Comparison of ENCODE assay signal across 8 mouse cellular contexts in the genomic region with DNA sequence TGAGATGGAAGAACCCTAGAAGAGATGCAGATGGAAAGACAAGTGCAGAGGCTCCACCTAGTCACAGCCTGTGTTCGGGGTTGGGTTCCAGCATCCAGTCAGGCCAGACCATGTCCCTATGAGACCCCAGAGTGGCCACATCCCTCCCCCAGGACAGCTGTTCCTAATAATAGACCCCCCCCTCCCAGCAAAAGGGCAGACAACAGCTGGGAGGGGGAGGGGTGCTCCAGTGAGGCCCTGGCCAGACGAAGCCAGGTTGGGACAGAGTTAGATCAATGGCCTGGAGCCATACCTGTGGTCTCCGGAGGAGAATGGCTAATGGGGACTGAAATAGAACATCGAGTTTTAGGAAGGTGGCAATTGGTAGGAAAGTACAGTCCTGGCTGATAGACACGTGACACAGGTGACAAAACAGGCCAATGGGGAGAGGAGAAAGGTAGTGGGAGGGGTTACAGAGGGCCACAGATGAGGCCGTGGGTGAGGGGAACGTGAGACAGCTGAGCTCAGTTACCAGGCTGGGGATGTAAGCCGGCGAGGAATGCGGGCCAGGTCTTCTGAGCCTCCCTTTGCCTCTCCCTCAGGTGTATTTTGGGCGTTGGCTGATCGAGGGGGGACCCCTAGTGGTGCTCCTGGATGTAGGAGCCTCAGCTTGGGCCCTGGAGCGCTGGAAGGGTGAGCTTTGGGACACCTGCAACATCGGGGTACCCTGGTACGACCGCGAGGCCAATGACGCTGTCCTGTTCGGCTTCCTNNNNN. TPM values are rescaled to one million over a fixed set of nuclear protein-coding genes. Genes with fewer than 3 reads are reported as not detected.
A peak's percentile ranks its signal among the peaks of the same experiment; 100 is the strongest.
DNase-seq lines count a peak whose midpoint lies in the region; ATAC-seq lines count a peak whose summit lies in the region.

A gene (minus strand): TSS at position 576 of the 756 bp plus-strand sequence.

- peak within 1 kb of the TSS; percentile 18; the same call in 1 of the 2 replicates for H3K4me2 ChIP-seq in hindbrain, embryonic 16.5 days (ENCODE audit: low read length)

- peaks cover 15% of the 10 kb centered on the region for H3K36me3 ChIP-seq in hindbrain, embryonic 16.5 days (ENCODE audit: control insufficient read depth, insufficient read depth, low read length)

- DNase-seq in cerebellum, adult 9-11 months = peak; percentile 63
- no peak for DNase-seq in cerebellum, postnatal 10 days
- DNase-seq in adrenal gland, postnatal 36 days = no peak
- DNase-seq in gastrocnemius, adult 8-10 months (ENCODE audit: low spot score in 2 of 2) = peak; percentile 66 to 81
- no peak for DNase-seq in left cerebral cortex, postnatal 4 days
- no peak for DNase-seq in B cell, adult 2 months

- H3K4me1 ChIP-seq in hindbrain, embryonic 16.5 days (ENCODE audit: control insufficient read depth, insufficient read depth, low read depth, low read length) = peaks cover 37% of the 10 kb centered on the region

- peak within 1 kb of the TSS; percentile 36; the same call in 1 of the 2 replicates for H3K9ac ChIP-seq in hindbrain, embryonic 16.5 days (ENCODE audit: low read depth, low read length)

- peak within 1 kb of the TSS; percentile 13; the same call in 1 of the 2 replicates for H3K4me3 ChIP-seq in hindbrain, embryonic 16.5 days (ENCODE audit: low read length)

- H3K27ac ChIP-seq in hindbrain, embryonic 16.5 days (ENCODE audit: low read depth, low read length) = no peak within 1 kb of the TSS

- intact Hi-C loops in left cerebral cortex, postnatal 4 days (cut with DNase I) = no loop called here

- ATAC-seq in hindbrain, embryonic 16.5 days = no peak
- ATAC-seq in megakaryocyte-erythroid progenitor cell, adult 5-6 weeks (replicated peaks; ENCODE audit: low FRiP score, low TSS enrichment, poor library complexity, severe bottlenecking) = no peak

- no peaks in the 10 kb centered on the region for H3K9me3 ChIP-seq in hindbrain, embryonic 16.5 days (ENCODE audit: control insufficient read depth, low read length)

- WGBS in hindbrain, embryonic 16.5 days = 24% methylated on average over 19 of the region's 19 CpGs

- no peaks in the 10 kb centered on the region for H3K27me3 ChIP-seq in hindbrain, embryonic 16.5 days (replicated peaks; ENCODE audit: control insufficient read depth, insufficient read depth, low read length)

RNA-seq across cellular contexts. Expression of the gene that starts here (rescaled TPM):
- 10 to 100 TPM; 50.3 to 56.3 TPM for total RNA-seq in adrenal gland, postnatal 36 days (2021)
- 10 to 100 TPM; 22.4 to 28.6 (median 24.0) TPM for total RNA-seq in gastrocnemius, adult 8-10 months (2022)
- 94.3 and 108 TPM in 2 replicates for polyA plus RNA-seq in hindbrain, embryonic 16.5 days (2015; fragmentation: Nextera tagmentation; extraction: Ambion mirVana)
- 10 to 100 TPM; 54.2 to 60.3 TPM for total RNA-seq in left cerebral cortex, postnatal 4 days (2021)
- total RNA-seq in megakaryocyte-erythroid progenitor cell, adult 5-6 weeks (2014; fragmentation: Nextera tagmentation) = 171 and 179 TPM in 2 replicates
- total RNA-seq in megakaryocyte-erythroid progenitor cell, adult 5-6 weeks (2017) = 185 and 236 TPM in 2 replicates

Comparison
In these comparisons a context has a peak if more than half of its experiments do, and no peak if none do; other contexts are left out.
1. DNase-seq: peak in cerebellum, adult 9-11 months (single experiment) and gastrocnemius, adult 8-10 months (2 of 2); none in cerebellum, postnatal 10 days (0 of 2), adrenal gland, postnatal 36 days (0 of 2), left cerebral cortex, postnatal 4 days (single experiment) and B cell, adult 2 months (0 of 2).